Mouse (Mus musculus): ENCODE results near the gene Eaf2. TPM values are rescaled to one million over a fixed set of nuclear protein-coding genes. Genes with fewer than 3 reads are reported as not detected.

Gene Eaf2
- 2.7 and 3.7 TPM in 2 replicates for polyA plus RNA-seq (2015; fragmentation: Nextera tagmentation; extraction: Ambion mirVana)

GRCm38 (mm10) chr16:36874583-36875275, at the start of gene Eaf2, which contains the start of gene Golgb1:
Gene Eaf2 (minus strand): TSS chr16:36875003.
Gene Golgb1 (plus strand): TSS chr16:36875140.
- H3K4me1 ChIP-seq: peaks cover 3% of the 10 kb centered on the region; the same call in 1 of the 2 replicates
- peak within 1 kb of the TSS; percentile 71 for H3K9ac ChIP-seq
- H3K27me3 ChIP-seq (replicated peaks): no peaks in the 10 kb centered on the region
- H3K27ac ChIP-seq: peak within 1 kb of the TSS; percentile 88
- peak within 1 kb of the TSS; percentile 60 for H3K4me2 ChIP-seq
- WGBS: under 1% methylated on average over 43 of the region's 43 CpGs
- H3K9me3 ChIP-seq: no peaks in the 10 kb centered on the region
- peaks cover 9% of the 10 kb centered on the region; the same call in 1 of the 2 replicates for H3K36me3 ChIP-seq
- peak; percentile 100 for ATAC-seq (ENCODE audit: insufficient read depth, low FRiP score, low read depth)
- peak within 1 kb of the TSS; percentile 84 for H3K4me3 ChIP-seq (replicated peaks)

GRCm38 (mm10) chr16:36924312-36924711, 49.5 kb upstream of the Eaf2 start:
- no peak overlapping the region for H3K4me2 ChIP-seq
- H3K4me3 ChIP-seq (replicated peaks): no peak overlapping the region
- H3K36me3 ChIP-seq: peaks cover 29% of the 10 kb centered on the region
- no peaks in the 10 kb centered on the region for H3K9me3 ChIP-seq
- 95% methylated on average over 8 of the region's 8 CpGs for WGBS
- no peak overlapping the region for H3K9ac ChIP-seq
- no peaks in the 10 kb centered on the region for H3K4me1 ChIP-seq
- no peaks in the 10 kb centered on the region for H3K27me3 ChIP-seq (replicated peaks)
- no peak overlapping the region for H3K27ac ChIP-seq
- ATAC-seq (ENCODE audit: insufficient read depth, low FRiP score, low read depth): no peak

DNA sequence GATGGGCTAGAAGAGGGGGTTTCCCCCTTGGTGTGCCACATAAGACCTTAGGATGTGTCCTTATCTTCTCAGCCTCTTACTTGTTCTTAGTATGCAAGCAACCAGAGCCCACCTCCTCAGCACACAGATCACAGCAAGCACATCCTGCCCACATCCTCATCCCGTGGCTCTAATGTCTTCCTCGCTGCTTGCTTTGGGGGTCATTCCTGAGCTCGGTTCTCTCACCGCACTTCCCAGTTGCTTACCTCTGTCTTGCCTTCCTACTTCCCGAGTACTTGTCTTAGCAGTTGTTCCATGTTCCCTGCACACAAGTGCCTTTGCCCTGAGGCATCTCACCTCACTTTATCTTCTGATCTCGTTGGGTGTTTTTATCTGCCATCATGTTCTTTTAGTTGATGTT, 47.2 kb upstream of the Eaf2 start:
- Histone ChIP-seq H3K9ac (no peak overlapping the region), H3K9me3 (no peaks in the 10 kb centered on the region), H3K27ac (no peak overlapping the region), H3K36me3 (peaks cover 28% of the 10 kb centered on the region), H3K4me1 (no peaks in the 10 kb centered on the region), H3K4me2 (no peak overlapping the region), H3K27me3 (replicated peaks) (no peaks in the 10 kb centered on the region), H3K4me3 (replicated peaks) (no peak overlapping the region)
- WGBS: 91% methylated on average over 6 of the region's 6 CpGs
- no peak for ATAC-seq (ENCODE audit: insufficient read depth, low FRiP score, low read depth)

DNA sequence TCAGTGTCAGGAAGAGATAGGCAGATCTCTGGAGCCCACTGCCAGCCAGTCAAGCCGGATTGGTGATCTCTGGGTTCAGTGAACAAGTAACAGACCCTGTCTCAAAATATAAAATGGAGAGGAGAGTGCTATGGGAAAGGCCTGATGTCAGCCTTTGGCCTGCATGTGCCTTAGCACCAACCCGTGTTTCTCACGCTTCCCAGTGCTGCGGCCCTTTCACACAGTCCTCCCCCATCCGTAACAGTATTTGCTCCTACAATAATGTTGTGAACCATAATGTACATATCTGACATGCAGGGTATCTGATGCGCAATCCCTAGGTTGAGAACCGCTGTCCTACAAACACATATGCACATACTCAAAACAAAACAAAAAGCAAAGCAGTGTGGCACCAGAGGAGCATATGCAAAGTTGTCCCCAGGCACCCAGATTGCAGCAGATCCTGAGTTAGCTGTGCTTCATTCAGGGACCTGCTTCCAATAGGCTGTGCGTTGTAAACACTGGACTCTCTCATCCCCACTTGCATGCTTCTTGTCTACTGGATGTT, 46.3 kb upstream of the Eaf2 start:
- Histone ChIP-seq H3K4me2 (no peak overlapping the region), H3K36me3 (peaks cover 28% of the 10 kb centered on the region), H3K27ac (no peak overlapping the region), H3K4me3 (replicated peaks) (no peak overlapping the region), H3K4me1 (no peaks in the 10 kb centered on the region), H3K9ac (no peak overlapping the region), H3K27me3 (replicated peaks) (no peaks in the 10 kb centered on the region), H3K9me3 (no peaks in the 10 kb centered on the region)
- no peak for ATAC-seq (ENCODE audit: insufficient read depth, low FRiP score, low read depth)
- 91% methylated on average over 8 of the region's 8 CpGs for WGBS

- Histone ChIP-seq H3K9me3 (no peaks in the 10 kb centered on the region), H3K27ac (no peak overlapping the region), H3K4me3 (replicated peaks) (no peak overlapping the region), H3K9ac (no peak overlapping the region), H3K4me2 (no peak overlapping the region), H3K36me3 (peaks cover 24% of the 10 kb centered on the region), H3K4me1 (no peaks in the 10 kb centered on the region), H3K27me3 (replicated peaks) (no peaks in the 10 kb centered on the region)
- ATAC-seq (ENCODE audit: insufficient read depth, low FRiP score, low read depth): no peak
- 93% methylated on average over 3 of the region's 3 CpGs for WGBS
These were observed 45.6 kb upstream of the Eaf2 start for GRCm38 (mm10) chr16:36920410-36920809.

DNA sequence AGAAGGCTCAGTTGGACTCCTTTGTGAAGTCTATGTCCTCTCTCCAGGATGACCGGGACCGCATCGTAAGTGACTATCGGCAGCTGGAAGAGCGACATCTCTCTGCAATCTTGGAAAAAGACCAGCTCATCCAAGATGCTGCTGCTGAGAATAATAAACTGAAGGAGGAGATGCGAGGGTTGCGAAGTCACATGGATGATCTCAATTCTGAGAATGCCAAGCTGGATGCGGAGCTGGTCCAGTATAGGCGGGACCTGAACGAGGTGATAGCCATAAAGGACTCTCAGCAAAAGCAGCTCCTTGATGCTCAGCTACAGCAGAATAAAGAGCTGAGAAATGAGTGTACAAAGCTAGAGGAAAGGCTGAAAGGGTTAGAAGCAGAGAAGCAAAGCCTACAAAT, 43.7 kb upstream of the Eaf2 start:
- no peak overlapping the region for H3K4me2 ChIP-seq
- no peaks in the 10 kb centered on the region for H3K9me3 ChIP-seq
- H3K27me3 ChIP-seq (replicated peaks): no peaks in the 10 kb centered on the region
- H3K27ac ChIP-seq: no peak overlapping the region
- no peaks in the 10 kb centered on the region for H3K4me1 ChIP-seq
- 94% methylated on average over 10 of the region's 10 CpGs for WGBS
- H3K36me3 ChIP-seq: peaks cover 34% of the 10 kb centered on the region
- no peak overlapping the region for H3K4me3 ChIP-seq (replicated peaks)
- no peak for ATAC-seq (ENCODE audit: insufficient read depth, low FRiP score, low read depth)
- no peak overlapping the region for H3K9ac ChIP-seq

DNA sequence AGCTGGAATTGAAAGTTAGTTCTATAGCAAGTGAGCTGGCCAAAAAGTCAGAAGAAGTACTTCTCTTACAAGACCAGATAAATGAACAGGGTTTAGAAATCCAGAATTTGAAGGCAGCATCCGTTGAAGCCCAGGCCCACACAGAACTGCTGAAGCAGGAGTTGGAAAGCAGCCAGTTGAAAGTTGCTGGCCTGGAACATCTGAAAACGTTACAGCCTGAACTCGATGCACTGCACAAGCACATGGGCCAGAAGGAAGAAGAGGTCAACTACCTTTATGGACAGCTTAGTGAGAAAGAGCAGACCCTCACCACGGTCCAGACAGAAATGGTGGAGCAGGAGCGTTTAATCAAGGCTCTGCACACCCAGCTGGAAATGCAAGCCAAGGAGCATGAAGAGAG, 39.4 kb upstream of the Eaf2 start:
- WGBS: 58% methylated on average over 5 of the region's 5 CpGs
- Histone ChIP-seq H3K4me3 (replicated peaks) (no peak overlapping the region), H3K36me3 (peaks cover 35% of the 10 kb centered on the region), H3K27me3 (replicated peaks) (no peaks in the 10 kb centered on the region), H3K4me1 (no peaks in the 10 kb centered on the region), H3K9me3 (no peaks in the 10 kb centered on the region), H3K9ac (no peak overlapping the region), H3K27ac (no peak overlapping the region), H3K4me2 (no peak overlapping the region)
- ATAC-seq (ENCODE audit: insufficient read depth, low FRiP score, low read depth): no peak

DNA sequence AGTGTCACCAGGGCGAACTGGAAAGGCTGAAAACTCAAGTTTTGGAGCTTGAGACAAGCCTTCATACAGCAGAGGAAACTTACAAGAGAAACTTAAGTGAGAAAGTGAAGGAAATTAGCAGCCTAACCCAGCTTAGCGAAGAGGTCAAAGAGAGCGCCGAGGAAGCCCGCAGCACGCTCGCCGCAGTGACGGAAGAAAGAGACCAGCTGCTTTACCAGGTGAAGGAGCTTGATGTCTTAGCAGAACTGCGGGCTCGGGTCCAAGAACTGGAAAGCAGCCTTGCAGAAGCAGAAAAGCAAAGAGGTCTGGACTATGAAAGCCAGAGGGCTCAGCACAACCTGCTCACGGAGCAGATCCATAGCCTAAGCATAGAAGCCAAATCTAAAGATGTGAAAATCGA, 37.5 kb upstream of the Eaf2 start:
- no peaks in the 10 kb centered on the region for H3K4me1 ChIP-seq
- WGBS: 63% methylated on average over 13 of the region's 13 CpGs
- no peak overlapping the region for H3K4me3 ChIP-seq (replicated peaks)
- H3K36me3 ChIP-seq: peaks cover 26% of the 10 kb centered on the region
- no peaks in the 10 kb centered on the region for H3K9me3 ChIP-seq
- no peaks in the 10 kb centered on the region for H3K27me3 ChIP-seq (replicated peaks)
- no peak overlapping the region for H3K27ac ChIP-seq
- H3K9ac ChIP-seq: no peak overlapping the region
- no peak overlapping the region for H3K4me2 ChIP-seq
- no peak for ATAC-seq (ENCODE audit: insufficient read depth, low FRiP score, low read depth)

GRCm38 (mm10) chr16:36911909-36912308, 37.1 kb upstream of the Eaf2 start:
- no peak overlapping the region for H3K9ac ChIP-seq
- no peaks in the 10 kb centered on the region for H3K4me1 ChIP-seq
- no peaks in the 10 kb centered on the region for H3K27me3 ChIP-seq (replicated peaks)
- 80% methylated on average over 10 of the region's 10 CpGs for WGBS
- no peak for ATAC-seq (ENCODE audit: insufficient read depth, low FRiP score, low read depth)
- no peak overlapping the region for H3K4me3 ChIP-seq (replicated peaks)
- peaks cover 26% of the 10 kb centered on the region for H3K36me3 ChIP-seq
- H3K27ac ChIP-seq: no peak overlapping the region
- H3K9me3 ChIP-seq: no peaks in the 10 kb centered on the region
- H3K4me2 ChIP-seq: no peak overlapping the region

GRCm38 (mm10) chr16:36903156-36903555, 28.4 kb upstream of the Eaf2 start:
- WGBS: 85% methylated on average over 5 of the region's 5 CpGs
- Histone ChIP-seq H3K4me1 (no peaks in the 10 kb centered on the region), H3K9ac (no peak overlapping the region), H3K36me3 (0 out of 2 replicates have a peak, but pooled peaks cover 21% of the 10 kb centered on the region), H3K4me2 (no peak overlapping the region), H3K27ac (no peak overlapping the region), H3K4me3 (replicated peaks) (no peak overlapping the region), H3K9me3 (no peaks in the 10 kb centered on the region), H3K27me3 (replicated peaks) (no peaks in the 10 kb centered on the region)
- ATAC-seq (ENCODE audit: insufficient read depth, low FRiP score, low read depth): no peak

DNA sequence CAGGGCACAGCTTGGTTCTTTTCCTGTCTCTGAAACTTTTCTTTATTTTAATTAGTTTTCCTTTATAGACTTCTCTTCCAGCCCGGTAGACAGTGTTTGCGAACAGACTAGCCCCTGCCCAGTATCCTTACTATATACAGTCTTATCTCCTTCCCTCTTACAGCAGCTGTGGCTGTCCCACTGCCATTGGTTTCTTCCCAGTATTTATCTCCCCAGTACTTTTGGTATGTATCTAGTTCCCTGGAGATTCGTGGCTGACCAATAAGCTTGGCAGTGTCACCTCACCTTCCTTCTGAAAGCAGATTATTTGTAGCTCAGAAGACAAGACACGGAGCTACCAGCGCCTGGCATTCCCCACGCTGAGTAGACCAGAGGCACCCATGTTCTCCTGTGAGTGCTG, 21.9 kb upstream of the Eaf2 start:
- H3K27ac ChIP-seq: no peak overlapping the region
- 0 out of 2 replicates have a peak, but pooled peaks cover 15% of the 10 kb centered on the region for H3K36me3 ChIP-seq
- H3K4me3 ChIP-seq (replicated peaks): no peak overlapping the region
- H3K27me3 ChIP-seq (replicated peaks): no peaks in the 10 kb centered on the region
- ATAC-seq (ENCODE audit: insufficient read depth, low FRiP score, low read depth): no peak
- H3K9ac ChIP-seq: no peak overlapping the region
- 91% methylated on average over 6 of the region's 6 CpGs for WGBS
- H3K4me1 ChIP-seq: no peaks in the 10 kb centered on the region
- H3K9me3 ChIP-seq: no peaks in the 10 kb centered on the region
- no peak overlapping the region for H3K4me2 ChIP-seq

DNA sequence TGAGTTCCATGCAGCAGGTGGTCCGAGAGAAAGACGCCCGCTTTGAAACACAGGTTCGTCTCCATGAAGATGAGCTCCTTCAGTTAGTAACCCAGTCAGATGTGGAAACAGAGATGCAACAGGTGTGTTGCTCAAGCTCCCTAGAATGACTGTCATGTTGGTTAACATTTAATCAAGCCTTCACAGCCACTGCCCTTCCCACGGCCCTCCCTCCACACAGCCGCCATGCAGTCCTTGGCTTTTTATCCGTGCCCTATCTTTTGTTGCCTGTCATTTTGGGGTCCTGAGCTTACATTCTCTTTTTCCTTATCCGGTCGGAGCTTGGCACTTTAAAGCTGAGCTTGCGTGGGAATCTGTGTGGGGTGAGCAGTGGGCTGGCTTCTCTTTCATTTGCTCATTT, 18.5 kb upstream of the Eaf2 start:
- no peak overlapping the region for H3K27ac ChIP-seq
- H3K9me3 ChIP-seq: no peaks in the 10 kb centered on the region
- H3K36me3 ChIP-seq: peaks cover 21% of the 10 kb centered on the region; the same call in 1 of the 2 replicates
- H3K4me3 ChIP-seq (replicated peaks): no peak overlapping the region
- H3K4me2 ChIP-seq: no peak overlapping the region
- H3K27me3 ChIP-seq (replicated peaks): no peaks in the 10 kb centered on the region
- 86% methylated on average over 10 of the region's 10 CpGs for WGBS
- ATAC-seq (ENCODE audit: insufficient read depth, low FRiP score, low read depth): no peak
- no peak overlapping the region for H3K9ac ChIP-seq
- no peaks in the 10 kb centered on the region for H3K4me1 ChIP-seq

All from stomach, embryonic 15.5 days (tissue).